Mouse (Mus musculus) bone marrow, adult 2 months (tissue): Measurements from ENCODE around the gene Cdr2l.

ENCODE experiments used
- CTCF ChIP-seq: fragments of 200-500 bp; IDR thresholded peaks from 2 replicates; pipeline ENCODE4 v1.5.1; 2011; ENCODE audit warnings: low read length, control low read depth; ENCODE audit not compliant: control insufficient read depth, insufficient read depth
- POLR2A ChIP-seq: fragments of 200-500 bp; IDR thresholded peaks from 2 replicates; pipeline ENCODE4 v1.6.1; 2011; ENCODE audit warnings: low read depth, mild to moderate bottlenecking, control low read depth, low read length, borderline replicate concordance; ENCODE audit not compliant: control insufficient read depth

DNA sequence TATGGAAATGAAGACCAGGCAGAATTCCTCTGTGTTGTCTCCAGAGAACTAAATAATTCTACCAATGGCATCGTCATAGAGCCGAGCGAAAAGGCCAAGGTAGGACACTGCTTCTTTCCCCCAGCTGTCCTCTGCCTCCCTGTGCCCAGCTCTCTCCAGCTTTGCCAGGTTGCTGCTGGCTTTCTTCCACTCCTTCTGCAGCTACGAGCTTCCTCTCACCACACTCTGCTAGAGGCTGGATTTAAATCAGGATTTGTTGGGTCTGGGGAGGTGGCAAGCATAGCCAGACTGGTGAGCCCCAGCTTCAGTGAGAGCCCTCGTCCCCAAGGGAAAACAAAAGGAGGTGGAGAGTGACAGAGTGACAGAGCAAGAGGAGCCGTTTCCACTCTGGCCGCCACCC lies 47.6 kb downstream of the Cdr2l start:
- no peak for TF ChIP-seq CTCF
- TF ChIP-seq POLR2A = no peak
